Mouse (Mus musculus): ENCODE data around the gene Tcaim. TPM values are rescaled to one million over a fixed set of nuclear protein-coding genes. Genes with fewer than 3 reads are reported as not detected.

Gene Tcaim
- total and polyA plus RNA-seq, 3 experiments, result 4.4 to 12.3 (median 4.5) TPM

DNA sequence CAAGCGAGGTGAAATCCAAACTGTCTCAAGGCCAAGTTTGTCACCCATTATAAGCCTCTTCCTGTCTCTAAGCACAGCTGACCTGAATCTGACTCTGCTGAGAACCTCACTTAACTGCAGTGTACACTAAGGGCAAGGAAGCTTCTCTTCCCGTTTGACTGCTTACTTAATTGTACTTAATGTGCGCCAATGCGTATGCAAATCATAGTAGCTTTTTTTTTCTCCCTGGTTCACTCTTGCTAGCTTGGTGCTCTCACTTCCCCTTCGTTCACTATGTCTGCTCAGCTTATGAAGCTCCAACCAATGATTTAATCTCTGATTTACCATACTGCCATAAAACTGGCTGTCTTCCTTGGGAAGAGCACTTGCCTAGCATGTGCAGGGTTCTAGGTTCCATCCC lies 20.1 kb upstream of the Tcaim start (continued):
- TF ChIP-seq MXI1 (IDR thresholded peaks at IDR 0.05; ENCODE audit: low read depth, low read length), result no peak
- peak; percentile 98 for TF ChIP-seq ZNF384 (IDR thresholded peaks at IDR 0.05; ENCODE audit: low read depth, low read length)
- 0 out of 2 replicates have a peak, but pooled peaks have one; percentile 23 for TF ChIP-seq MEF2A (IDR thresholded peaks at IDR 0.05; ENCODE audit: borderline replicate concordance, low read depth, low read length)
- TF ChIP-seq ZMIZ1 (IDR thresholded peaks at IDR 0.05; ENCODE audit: low read depth, low read length), result no peak
- no peak for TF ChIP-seq SMC3 (IDR thresholded peaks at IDR 0.05; ENCODE audit: low read depth, low read length)
- TF ChIP-seq NELFE (IDR thresholded peaks at IDR 0.05; ENCODE audit: low read depth, low read length), result 0 out of 2 replicates have a peak, but pooled peaks have one; percentile 12
- peak; percentile 82 for TF ChIP-seq IRF4 (IDR thresholded peaks at IDR 0.05; ENCODE audit: low read depth, low read length)
- no peak for TF ChIP-seq GABPA (IDR thresholded peaks at IDR 0.05; ENCODE audit: insufficient replicate concordance, low read depth, low read length)
- TF ChIP-seq MAFK (IDR thresholded peaks at IDR 0.05; ENCODE audit: insufficient replicate concordance, low read length), result no peak
- TF ChIP-seq ETS1 (conservative IDR thresholded peaks at IDR 0.05; ENCODE audit: low read depth, low read length), result no peak
- TF ChIP-seq ZKSCAN1 (IDR thresholded peaks at IDR 0.05; ENCODE audit: borderline replicate concordance, low read depth, low read length), result no peak
- TF ChIP-seq RCOR1 (conservative IDR thresholded peaks at IDR 0.05; ENCODE audit: low read depth, low read length), result no peak
- TF ChIP-seq MAZ (IDR thresholded peaks at IDR 0.05; ENCODE audit: low read depth, low read length), result no peak
- TF ChIP-seq EP300 (IDR thresholded peaks at IDR 0.05; ENCODE audit: low read length), result peak; percentile 87
- TF ChIP-seq E2F4 (IDR thresholded peaks at IDR 0.05; ENCODE audit: insufficient replicate concordance, low read depth, low read length), result no peak
- TF ChIP-seq CTCF (conservative IDR thresholded peaks at IDR 0.05 in 1 of 2, IDR thresholded peaks at IDR 0.05 in 1 of 2; ENCODE audit: low read depth in 2 of 2, low read length in 2 of 2), result no peak

DNA sequence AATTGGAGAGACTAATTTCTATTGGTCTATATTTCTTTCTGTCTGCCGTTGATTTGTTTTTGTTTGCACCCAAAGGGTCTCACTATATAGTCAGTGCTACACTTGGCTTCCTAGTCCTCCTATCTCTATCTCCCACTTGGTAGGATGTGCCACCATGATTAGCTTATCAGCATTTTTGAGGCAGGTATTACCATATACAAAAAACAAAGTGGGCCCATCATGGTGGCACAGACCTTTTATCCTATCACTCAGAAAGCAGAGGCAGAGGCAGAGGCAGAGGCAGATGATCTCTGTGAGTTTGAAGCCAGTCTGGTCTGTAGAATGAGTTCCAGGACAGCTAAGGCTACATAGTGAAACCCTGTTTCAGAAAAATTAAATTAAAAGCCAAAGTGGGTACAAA lies 18.8 kb upstream of the Tcaim start:
- Histone ChIP-seq H3K36me3 (replicated peaks in 1 of 2; ENCODE audit: control insufficient read depth in 1 of 2, insufficient read depth in 1 of 2, low read length in 1 of 2) (no peaks in the 10 kb centered on the region), H3K27ac (ENCODE audit: insufficient read depth, low read depth) (no peak overlapping the region), H3K4me3 (replicated peaks in 1 of 3; ENCODE audit: low read depth in 2 of 3, low read length in 2 of 3, poor library complexity in 1 of 3) (no peak overlapping the region), H3K4me2 (ENCODE audit: insufficient read depth, low read depth, poor library complexity, severe bottlenecking) (no peak overlapping the region), H3K4me1 (ENCODE audit: control insufficient read depth in 1 of 2, insufficient read depth in 2 of 2) (peaks cover 10 to 27% of the 10 kb centered on the region in 2 experiments), H3K9me3 (replicated peaks; ENCODE audit: low read length) (no peaks in the 10 kb centered on the region), H3K27me3 (replicated peaks) (peaks cover 2% of the 10 kb centered on the region), H3K9ac (ENCODE audit: insufficient read depth, low read depth) (no peak overlapping the region), H3K79me2 (replicated peaks; ENCODE audit: control insufficient read depth, extremely low read depth, insufficient read depth, poor library complexity, severe bottlenecking) (no peaks in the 10 kb centered on the region)
- in situ Hi-C loops (cut with MboI; ENCODE audit: low pct_ligation_motif_present, low pct_unique_long_range_greater_than_20kb, low sequenced_read_pairs), result no loop called here
- DNase-seq (ENCODE audit: extremely low read depth), result no peak
- TF ChIP-seq PAX5 (IDR thresholded peaks at IDR 0.05; ENCODE audit: low read length), result no peak
- dilution Hi-C loops (cut with MboI; ENCODE audit: extremely low pct_ligation_motif_present, extremely low pct_unique_long_range_greater_than_20kb, low sequenced_read_pairs), result no loop called here

DNA sequence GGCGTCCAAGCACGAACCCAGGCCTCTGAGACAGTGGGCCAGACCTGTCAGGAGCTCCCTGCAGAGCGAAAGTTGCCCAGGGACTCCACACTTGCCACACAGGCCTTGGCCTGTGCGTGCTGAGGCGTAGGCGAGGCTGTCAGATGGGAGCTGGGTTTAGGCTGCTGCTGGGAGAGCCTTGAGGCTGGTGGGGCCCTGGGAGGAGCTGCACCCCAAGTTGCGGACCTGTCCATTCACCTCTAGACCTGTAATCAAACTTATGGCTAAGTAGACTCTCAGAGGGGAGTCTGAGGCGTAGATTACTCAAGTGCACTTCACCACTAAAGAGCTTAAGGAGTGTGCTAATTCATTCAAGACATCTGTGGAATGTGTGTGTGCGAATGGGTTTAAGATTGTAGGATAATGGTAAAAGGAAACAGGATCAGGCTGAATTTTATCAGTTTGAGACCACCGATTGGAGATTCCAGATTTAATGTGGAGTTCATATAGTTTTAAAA lies 554 bp downstream of the Tcaim start:
- Histone ChIP-seq H3K9me3 (replicated peaks; ENCODE audit: low read length) (no peaks in the 10 kb centered on the region), H3K4me2 (ENCODE audit: insufficient read depth, low read depth, poor library complexity, severe bottlenecking) (peak overlapping the region; percentile 89), H3K36me3 (replicated peaks in 1 of 2; ENCODE audit: control insufficient read depth in 1 of 2, insufficient read depth in 1 of 2, low read length in 1 of 2) (peaks cover 3 to 17% of the 10 kb centered on the region in 2 experiments), H3K27ac (ENCODE audit: insufficient read depth, low read depth) (peak overlapping the region; percentile 58), H3K9ac (ENCODE audit: insufficient read depth, low read depth) (peak overlapping the region; percentile 60), H3K4me1 (ENCODE audit: control insufficient read depth in 1 of 2, insufficient read depth in 2 of 2) (peaks cover 5 to 14% of the 10 kb centered on the region in 2 experiments), H3K4me3 (replicated peaks in 1 of 3; ENCODE audit: low read depth in 2 of 3, low read length in 2 of 3, poor library complexity in 1 of 3) (peak overlapping the region; percentile 54 to 73 (median 60)), H3K27me3 (replicated peaks) (no peaks in the 10 kb centered on the region), H3K79me2 (replicated peaks; ENCODE audit: control insufficient read depth, extremely low read depth, insufficient read depth, poor library complexity, severe bottlenecking) (no peaks in the 10 kb centered on the region; the same call in 1 of the 2 replicates)
- dilution Hi-C loops (cut with MboI; ENCODE audit: extremely low pct_ligation_motif_present, extremely low pct_unique_long_range_greater_than_20kb, low sequenced_read_pairs) (no loop called here), in situ Hi-C loops (cut with MboI; ENCODE audit: low pct_ligation_motif_present, low pct_unique_long_range_greater_than_20kb, low sequenced_read_pairs) (no loop called here)
- TF ChIP-seq NELFE (IDR thresholded peaks at IDR 0.05; ENCODE audit: low read depth, low read length) (0 out of 2 replicates have a peak, but pooled peaks have one; percentile 5), POLR2A (IDR thresholded peaks at IDR 0.05; ENCODE audit: low read depth, low read length) (no peak)
- DNase-seq (ENCODE audit: extremely low read depth), result no peak
